12 mouse cellular contexts compared by ENCODE assay signal in genomic region chr10:78329305-78329704, GRCm38 (mm10).
"Had no signal": no experiment of that assay in that cellular context is flagged by ENCODE, and none has a peak within 500 bp of the region (broad histone marks: within the 10 kb centered on the region; RNA-seq: fewer than 3 reads in every experiment).

No protein-coding gene starts in this region.

- H3K4me3 ChIP-seq: kidney, embryonic 15.5 days; limb, embryonic 10.5 days; liver, embryonic 15.5 days; megakaryocyte, embryonic 14.5 days; midbrain, embryonic 12.5 days had no signal

- H3K9me3 ChIP-seq: kidney, embryonic 15.5 days; limb, embryonic 10.5 days; liver, embryonic 15.5 days; megakaryocyte, embryonic 14.5 days; midbrain, embryonic 12.5 days had no signal

- H3K4me2 ChIP-seq: kidney, embryonic 15.5 days; liver, embryonic 11.5 days; liver, embryonic 15.5 days; midbrain, embryonic 12.5 days had no signal

- DNase-seq: kidney, postnatal 14 days; lung, adult 2 months; lung, postnatal 10 days; right cerebral cortex, postnatal 14 days; thymus, postnatal 14 days had no signal

- H3K9ac ChIP-seq: kidney, embryonic 15.5 days; liver, embryonic 15.5 days; midbrain, embryonic 12.5 days had no signal

- H3K27me3 ChIP-seq: kidney, embryonic 15.5 days; liver, embryonic 15.5 days; megakaryocyte, embryonic 14.5 days; midbrain, embryonic 12.5 days had no signal

- H3K4me1 ChIP-seq: limb, embryonic 10.5 days; midbrain, embryonic 12.5 days had no signal

- H3K27ac ChIP-seq: kidney, embryonic 15.5 days; limb, embryonic 10.5 days; liver, embryonic 15.5 days; macrophage; midbrain, embryonic 12.5 days had no signal
